Mouse (Mus musculus) CD4-positive, CD25-positive, alpha-beta regulatory T cell, adult 4 months (primary cell): Measurements from ENCODE around the gene Ilkap. TPM values are rescaled to one million over a fixed set of nuclear protein-coding genes. Genes with fewer than 3 reads are reported as not detected.

Experiments
- ATAC-seq: one replicate; pipeline ENCODE4 v1.8.0; 2017
- polyA plus RNA-seq, 2 experiments: library from polyadenylated mRNA; unstranded; fragments of 100-300 nt; shearing (Covaris generic); gene quantifications; one replicate each; pipeline ENCODE4 v1.2.1; 2017

Ilkap gene
- polyA plus RNA-seq = 10 to 100 TPM; 30.3 to 36.3 TPM

DNA sequence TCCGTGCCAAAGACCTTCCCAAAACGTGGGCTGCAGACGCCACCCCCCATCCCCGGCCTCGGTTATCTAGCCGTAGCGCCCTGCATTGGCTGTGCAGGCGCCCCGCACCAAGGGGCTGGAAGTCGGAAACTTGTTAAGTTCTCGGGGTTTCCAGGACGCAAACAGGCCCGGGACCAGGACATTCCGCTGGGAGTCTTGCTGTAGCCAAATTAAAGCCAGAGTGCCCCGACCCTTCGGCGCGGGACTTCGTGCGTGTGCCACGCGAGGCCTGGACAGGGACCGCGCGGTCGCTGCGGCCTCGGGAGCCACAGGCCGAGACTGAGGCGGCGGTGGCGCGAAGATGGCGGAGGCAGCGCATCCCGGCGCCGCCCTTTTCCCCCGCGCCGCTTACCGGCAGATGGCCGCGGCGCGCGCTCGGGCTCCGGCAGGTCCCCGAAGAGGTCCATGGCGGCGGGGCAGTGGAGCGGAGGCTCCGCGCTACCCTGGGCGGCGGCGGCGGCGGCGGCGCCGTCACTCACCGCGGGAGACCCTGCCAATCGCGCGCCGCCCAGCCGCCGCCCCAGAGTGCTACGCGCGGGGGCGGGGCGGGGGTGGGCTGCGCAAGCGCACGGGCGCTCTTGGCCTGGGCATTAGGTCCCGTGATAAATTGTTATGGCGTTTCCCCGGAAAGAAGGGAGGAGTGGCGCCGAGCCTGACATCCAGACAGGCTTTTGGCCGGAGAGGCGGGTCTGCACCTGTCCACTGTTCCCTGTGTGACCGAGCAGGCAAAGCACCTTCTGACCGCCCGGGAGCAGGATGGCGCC lies at the start of gene Ilkap:
Gene Ilkap, minus strand, starts transcription at position 556 of the 803 bp plus-strand sequence.
- peak; percentile 89 for ATAC-seq

- no peak for ATAC-seq
Observed at GRCm38 (mm10) chr1:91446511-91446910, 47.9 kb upstream of the Ilkap start.

- no peak for ATAC-seq
Observed at GRCm38 (mm10) chr1:91446060-91446459, 47.4 kb upstream of the Ilkap start.

DNA sequence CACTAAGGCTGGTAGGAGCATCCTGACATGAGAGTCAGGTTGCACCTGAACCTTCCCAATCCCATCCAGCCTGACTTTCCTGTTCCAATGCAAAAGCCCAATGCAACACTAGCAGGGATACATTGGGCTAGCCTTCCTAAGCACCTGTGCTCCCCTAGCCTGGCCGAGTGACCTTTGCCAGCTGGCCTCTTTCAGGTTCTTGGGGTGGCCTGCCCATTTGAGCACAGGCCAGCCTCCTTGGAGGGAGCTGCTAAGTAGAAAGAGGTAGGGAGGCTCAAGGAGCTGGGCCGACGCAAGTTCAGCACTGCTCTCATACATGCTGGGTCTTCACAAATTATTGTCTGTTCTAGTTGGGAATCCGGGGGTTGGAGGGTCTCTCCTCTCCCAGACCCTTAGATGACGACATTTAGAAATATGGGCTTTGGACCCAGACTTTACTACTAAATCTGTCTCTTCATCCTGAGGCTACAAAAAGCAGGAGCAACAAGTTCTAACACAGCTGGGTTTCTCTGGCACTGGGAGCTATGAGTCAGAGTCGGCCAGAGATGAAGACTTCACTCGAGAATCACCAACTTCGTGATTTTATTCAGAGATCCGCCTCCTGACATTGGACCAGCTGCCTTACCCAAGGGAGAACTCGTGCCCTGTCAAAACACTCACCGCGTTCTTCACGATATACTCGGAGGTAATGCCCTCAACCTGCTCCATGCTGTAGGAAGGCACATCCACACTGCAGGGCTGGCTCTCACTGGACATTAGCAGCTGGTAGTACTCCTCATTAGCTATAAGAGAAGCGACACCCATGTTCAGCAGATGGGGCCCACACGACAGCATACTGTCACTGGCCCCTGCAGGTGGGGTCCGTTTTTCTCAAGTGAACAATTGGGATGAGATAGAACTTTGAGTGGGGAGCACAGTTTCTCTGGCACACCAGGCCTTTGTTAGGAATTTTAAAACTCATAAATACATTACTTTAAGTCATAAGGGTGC lies 46.5 kb upstream of the Ilkap start:
- no peak for ATAC-seq

DNA sequence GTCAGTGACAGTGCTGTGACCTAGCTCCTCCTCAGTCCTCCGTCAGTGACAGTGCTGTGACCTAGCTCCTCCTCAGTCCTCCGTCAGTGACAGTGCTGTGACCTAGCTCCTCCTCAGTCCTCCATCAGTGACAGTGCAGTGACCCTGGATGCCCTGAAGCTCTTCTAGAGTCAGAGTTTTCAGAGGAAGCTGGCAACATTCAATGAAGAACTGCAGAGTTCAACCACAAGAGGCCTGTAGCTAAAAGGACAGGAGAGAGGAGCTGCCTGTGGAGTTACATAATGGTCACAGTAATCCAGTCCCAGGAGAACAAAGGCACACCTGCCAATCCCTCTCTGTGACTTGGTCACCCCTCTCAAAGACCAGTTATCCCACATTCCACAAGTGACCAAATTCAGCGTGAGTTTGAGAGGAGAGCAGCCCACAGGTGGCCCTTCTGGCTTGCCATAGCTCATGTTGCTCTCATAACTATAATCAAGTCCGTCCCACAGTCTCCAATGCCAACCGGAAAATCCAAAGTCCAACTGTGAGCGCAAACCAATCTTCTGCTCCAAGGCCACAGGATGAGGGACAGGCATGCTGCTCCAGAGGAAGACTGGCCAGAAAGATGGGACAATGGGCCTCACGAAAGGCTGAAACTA lies 43.9 kb upstream of the Ilkap start:
- ATAC-seq = no peak

DNA sequence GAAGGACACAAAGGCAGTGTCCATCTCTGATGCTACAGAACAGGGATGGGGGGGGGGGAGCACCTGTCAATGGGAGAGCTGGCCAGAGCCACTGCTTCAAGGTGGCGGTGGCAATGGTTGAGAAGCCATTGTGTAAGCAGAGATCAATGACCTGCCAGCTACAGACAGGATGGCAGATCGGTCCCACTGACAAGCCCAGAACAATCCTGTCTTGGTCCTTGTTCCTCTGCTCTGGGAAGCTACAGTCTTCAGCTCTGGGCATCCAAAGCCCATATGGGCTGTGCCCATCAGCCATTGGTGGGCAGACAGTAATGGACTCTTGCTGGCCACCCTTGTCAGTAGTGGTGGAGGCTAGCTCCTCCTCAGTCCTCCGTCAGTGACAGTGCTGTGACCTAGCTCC lies 43.2 kb upstream of the Ilkap start:
- no peak for ATAC-seq

GRCm38 (mm10) chr1:91439776-91440175 lies 41.2 kb upstream of the Ilkap start:
- no peak for ATAC-seq

- no peak for ATAC-seq
Observed at GRCm38 (mm10) chr1:91437573-91437972, 39.0 kb upstream of the Ilkap start.

- ATAC-seq = no peak
Observed at GRCm38 (mm10) chr1:91437083-91437400, 38.4 kb upstream of the Ilkap start.

DNA sequence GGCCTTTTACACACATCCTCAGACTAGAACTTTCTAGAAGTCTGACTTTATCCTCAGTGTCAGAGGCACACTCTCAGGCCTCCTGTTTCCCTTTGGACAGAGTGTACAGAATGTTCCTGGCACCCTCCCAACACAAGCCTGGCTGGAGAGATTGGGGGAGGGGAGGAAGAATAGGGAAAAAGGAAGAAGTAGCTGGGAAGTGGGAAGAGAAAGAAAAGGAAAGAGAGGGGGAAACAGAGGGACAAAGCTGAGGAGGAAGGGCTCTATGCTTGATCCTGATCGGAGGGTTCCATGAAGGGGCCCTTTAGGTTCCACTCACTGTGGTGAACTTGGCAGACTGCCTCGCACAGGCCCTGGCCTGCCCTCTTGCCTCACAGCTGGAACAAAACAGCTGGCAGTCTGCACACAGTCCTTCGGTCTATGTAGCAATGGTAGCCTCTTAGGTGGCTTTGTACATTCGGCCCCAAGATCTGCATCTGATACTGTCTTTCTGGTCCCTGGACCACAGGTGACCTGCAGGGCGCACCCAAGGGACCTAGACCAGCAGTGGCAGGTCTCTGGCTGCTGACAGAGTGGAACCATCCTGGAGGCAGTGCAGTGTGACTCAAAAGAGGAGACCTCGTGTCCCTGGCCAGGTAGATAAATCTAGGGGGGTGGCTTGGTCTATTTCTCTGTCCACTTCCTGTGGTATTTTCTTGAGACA lies 37.9 kb upstream of the Ilkap start:
- no peak for ATAC-seq

DNA sequence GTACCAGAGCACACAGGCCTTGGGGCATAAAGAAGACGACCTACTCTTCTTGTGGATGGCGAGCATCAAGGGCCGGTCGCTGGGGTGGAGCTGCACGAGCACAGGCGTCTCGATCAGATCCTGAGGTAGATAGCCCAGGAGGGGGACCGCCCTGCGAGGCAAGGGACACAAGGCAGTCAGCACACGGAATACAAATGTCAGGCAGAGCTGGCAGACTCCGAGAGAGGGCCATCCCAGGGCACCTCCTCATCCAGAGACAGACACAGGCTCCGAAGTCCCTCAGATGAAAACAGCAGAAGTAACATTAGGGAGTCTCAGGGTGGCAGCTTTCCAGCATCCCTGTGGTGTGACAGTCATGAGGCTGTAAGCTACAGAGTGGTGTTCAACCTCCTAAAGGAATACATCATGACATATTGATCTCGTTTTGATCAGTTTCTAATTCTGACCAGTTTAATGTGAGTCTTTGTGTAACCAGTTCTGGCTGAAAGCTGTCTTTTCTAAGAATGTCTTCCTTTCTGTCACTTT lies 37.1 kb upstream of the Ilkap start:
- ATAC-seq = no peak

- ATAC-seq = no peak
Observed at GRCm38 (mm10) chr1:91434905-91435304, 36.3 kb upstream of the Ilkap start.

DNA sequence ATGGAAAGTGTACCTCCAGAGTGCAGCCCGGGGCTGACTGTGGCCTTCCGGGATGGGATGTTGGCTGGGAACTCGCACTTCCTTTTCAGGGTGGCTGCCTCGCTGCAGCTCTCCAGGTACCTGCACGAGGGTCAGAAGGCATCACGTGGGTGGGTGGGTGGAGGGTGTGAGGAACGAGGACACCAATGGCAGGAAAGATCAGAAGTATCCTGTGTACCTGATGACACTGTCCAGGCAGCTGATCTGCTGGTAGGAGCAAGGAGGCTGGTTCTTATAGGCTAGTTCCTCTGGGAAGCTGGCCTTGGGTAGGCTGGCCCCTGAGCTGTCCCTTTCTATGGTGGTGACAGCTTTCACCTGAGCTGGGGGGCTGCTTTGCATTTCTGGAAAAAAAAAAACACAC lies 32.1 kb upstream of the Ilkap start:
- no peak for ATAC-seq

- no peak for ATAC-seq
Observed at GRCm38 (mm10) chr1:91429212-91429611, 30.6 kb upstream of the Ilkap start.

DNA sequence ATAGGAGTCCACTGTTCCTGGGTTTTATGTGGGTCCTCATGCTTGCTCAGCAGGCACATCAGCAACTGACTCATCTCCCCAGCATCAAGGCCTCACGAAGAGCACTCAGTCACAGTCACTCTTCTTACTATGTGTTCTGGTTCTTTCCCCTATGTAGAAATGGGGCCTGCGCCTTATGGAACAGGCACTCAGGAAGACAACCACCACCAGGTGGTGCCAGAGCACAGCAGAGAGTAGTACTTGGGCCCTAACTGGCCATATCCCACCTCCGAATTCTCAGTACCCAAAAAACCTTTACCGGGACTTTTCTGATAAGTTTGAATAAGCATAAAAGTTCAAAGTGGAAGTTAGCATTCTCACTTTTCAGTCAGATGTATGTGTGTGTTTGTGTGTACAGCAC lies 30.0 kb upstream of the Ilkap start:
- ATAC-seq = peak; percentile 84

DNA sequence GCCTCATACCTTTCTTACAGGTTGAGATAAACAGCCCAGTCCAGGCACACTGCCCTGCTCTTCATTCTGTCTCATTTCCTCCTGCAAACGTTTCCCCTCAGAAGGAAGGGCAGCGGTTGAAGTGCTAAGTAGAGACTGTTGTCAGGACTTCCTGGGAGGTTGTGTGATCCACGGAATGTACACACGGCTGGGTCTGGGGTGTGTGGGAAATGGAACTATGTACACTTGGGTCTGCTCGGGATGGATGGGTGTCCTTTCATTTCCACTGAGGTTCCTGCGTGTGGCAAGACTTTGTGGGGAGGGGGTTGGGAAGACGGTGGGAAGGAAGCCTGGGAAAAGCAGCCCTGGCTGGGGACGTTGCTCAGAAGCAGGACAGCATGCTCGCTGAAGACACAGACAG lies 27.8 kb upstream of the Ilkap start:
- ATAC-seq = no peak

DNA sequence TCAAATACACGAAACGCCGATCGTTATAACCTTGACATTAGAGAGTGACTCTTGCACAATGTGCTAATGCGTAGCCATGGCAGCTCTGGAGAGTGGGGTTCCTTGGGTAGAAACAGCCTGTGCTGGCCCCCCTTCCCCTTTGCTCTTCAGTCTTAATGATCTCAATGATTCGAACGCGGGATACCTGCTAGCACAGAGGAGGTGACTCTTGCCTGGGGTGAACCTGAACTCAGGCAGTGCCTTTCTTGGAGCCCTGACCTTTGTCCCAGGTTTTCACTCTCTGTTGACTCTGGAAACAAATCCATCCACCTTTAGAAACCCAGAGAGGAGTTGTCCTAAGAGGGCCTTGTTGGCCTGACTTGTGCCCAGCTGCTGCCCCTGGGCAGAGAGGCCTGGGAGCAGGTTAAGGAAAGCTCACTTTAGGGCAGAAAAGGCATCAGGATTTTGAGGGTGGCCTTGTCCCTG lies 22.0 kb upstream of the Ilkap start:
- no peak for ATAC-seq

GRCm38 (mm10) chr1:91419862-91420600 lies 21.4 kb upstream of the Ilkap start:
- no peak for ATAC-seq

DNA sequence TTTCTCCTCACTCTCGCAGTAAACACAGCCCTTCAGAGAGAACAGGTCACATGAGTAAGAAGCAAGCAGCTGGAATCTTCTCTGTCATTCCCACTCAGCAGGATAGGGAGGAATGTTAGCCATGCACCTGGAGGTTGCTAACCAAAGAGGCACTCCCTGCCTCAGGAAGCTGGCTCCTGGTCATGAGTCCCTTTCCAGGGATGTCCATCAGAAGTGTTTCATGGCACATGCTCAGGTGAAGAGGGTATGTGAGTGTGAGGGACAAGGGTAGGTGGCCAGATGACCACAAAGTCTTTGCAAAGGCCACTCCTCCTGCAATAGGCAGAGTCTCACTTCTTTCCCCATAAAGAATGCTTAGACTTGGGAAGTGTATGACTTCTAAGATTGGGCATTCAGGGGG lies 19.4 kb upstream of the Ilkap start:
- ATAC-seq = no peak

GRCm38 (mm10) chr1:91415311-91415710 lies 16.7 kb upstream of the Ilkap start:
- no peak for ATAC-seq

GRCm38 (mm10) chr1:91414903-91415302 lies 16.3 kb upstream of the Ilkap start:
- ATAC-seq = no peak
